Mouse (Mus musculus) heart, embryonic 12.5 days (tissue): ENCODE measurements at regions not wholly inside any gene's neighbourhood (a gene's known extent, or its start where the extent isn't known, plus 50 kb on each side); places are given as distances from the start of the nearest gene placed in this dataset.

Source experiments
- ATAC-seq: fragments of 200-750 bp; cut with Nextera tagmentation; 2 replicates; pipeline ENCODE4 v1.8.0; 2017; ENCODE audit warnings: moderate TSS enrichment, moderate library complexity; ENCODE audit not compliant: insufficient number of reproducible peaks, low FRiP score
- H3K27ac ChIP-seq: fragments of 300-500 bp; sonication (generic); 2 replicates; pipeline ENCODE4 v1.5.1; 2016; ENCODE audit warnings: mild to moderate bottlenecking, moderate library complexity; ENCODE audit not compliant: poor library complexity, severe bottlenecking
- H3K27me3 ChIP-seq: fragments of 300-500 bp; sonication (generic); replicated peaks from 2 replicates; pipeline ENCODE4 v1.6.1; 2016; ENCODE audit warnings: mild to moderate bottlenecking, moderate library complexity
- H3K36me3 ChIP-seq: fragments of 300-500 bp; sonication (generic); 2 replicates; pipeline ENCODE4 v1.6.1; 2016; ENCODE audit warnings: mild to moderate bottlenecking, moderate library complexity
- H3K4me1 ChIP-seq: fragments of 300-500 bp; sonication (generic); replicated peaks from 2 replicates; pipeline ENCODE4 v1.6.1; 2016; ENCODE audit warnings: mild to moderate bottlenecking
- H3K4me2 ChIP-seq: fragments of 300-500 bp; sonication (generic); 2 replicates; pipeline ENCODE4 v1.6.1; 2016; ENCODE audit warnings: mild to moderate bottlenecking, moderate library complexity
- H3K4me3 ChIP-seq: fragments of 300-500 bp; sonication (generic); 2 replicates; pipeline ENCODE4 v1.5.1; 2016; ENCODE audit warnings: mild to moderate bottlenecking
- H3K9ac ChIP-seq: fragments of 300-500 bp; sonication (generic); 2 replicates; pipeline ENCODE4 v1.6.1; 2016; ENCODE audit warnings: mild to moderate bottlenecking, moderate library complexity
- H3K9me3 ChIP-seq: fragments of 300-500 bp; sonication (generic); replicated peaks from 2 replicates; pipeline ENCODE4 v1.6.1; 2016; ENCODE audit warnings: mild to moderate bottlenecking, moderate library complexity
- WGBS: fragments of 180-500 bp; shearing (Covaris S2); methylation state at CpG from one replicate; pipeline ENCODE4 v1.1.7; 2016; 5-methylcytosine and 5-hydroxymethylcytosine counted together

- H3K36me3 ChIP-seq = no peaks in the 10 kb centered on the region
- 36% methylated on average over 12 of the region's 12 CpGs for WGBS
- no peaks in the 10 kb centered on the region for H3K27me3 ChIP-seq
- H3K27ac ChIP-seq = peak overlapping the region; percentile 95
- H3K4me1 ChIP-seq = peaks cover 15% of the 10 kb centered on the region
- no peaks in the 10 kb centered on the region for H3K9me3 ChIP-seq
- peak; percentile 91 for ATAC-seq
- H3K4me2 ChIP-seq = peak overlapping the region; percentile 58
- peak overlapping the region; percentile 26 for H3K9ac ChIP-seq
- H3K4me3 ChIP-seq = peak overlapping the region; percentile 23
Measured at GRCm38 (mm10) chr8:62284378-62285110, 161.6 kb upstream of the Anxa10 start.

DNA sequence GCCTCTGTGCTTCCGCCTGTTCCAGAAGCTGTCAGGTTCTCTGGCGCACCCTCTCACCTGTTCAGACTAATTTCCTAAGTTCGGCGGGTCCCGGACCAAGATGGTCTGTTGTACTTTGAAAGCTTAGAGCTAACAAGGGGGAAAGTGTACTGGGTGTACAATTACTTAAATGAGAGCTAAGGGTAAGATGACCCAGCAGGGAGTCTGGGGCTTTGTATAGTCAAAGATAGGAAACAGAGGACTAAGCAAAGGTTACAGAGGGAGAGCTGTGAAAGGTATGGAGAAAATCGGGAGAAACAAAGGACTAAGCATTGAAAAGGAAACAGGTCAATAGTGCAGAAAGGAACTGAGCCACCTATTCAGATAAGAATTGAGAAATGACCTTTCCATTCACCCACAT lies 127.6 kb upstream of the Anxa10 start:
- Histone ChIP-seq H3K4me2 (no peak overlapping the region), H3K9ac (no peak overlapping the region), H3K4me1 (no peaks in the 10 kb centered on the region), H3K4me3 (no peak overlapping the region), H3K27me3 (no peaks in the 10 kb centered on the region), H3K36me3 (no peaks in the 10 kb centered on the region), H3K9me3 (no peaks in the 10 kb centered on the region), H3K27ac (no peak overlapping the region)
- no peak for ATAC-seq
- WGBS = 91% methylated on average over 6 of the region's 6 CpGs
